Mouse (Mus musculus): ENCODE results near the gene Hspa4.

The Hspa4 gene

GRCm38 (mm10) chr11:53249686-53250085, 50.6 kb downstream of the Hspa4 start:
- no peak for DNase-seq

- DNase-seq = no peak
These were observed 54.7 kb downstream of the Hspa4 start for GRCm38 (mm10) chr11:53245561-53245960.

- DNase-seq = peak; percentile 25
These were observed 57.1 kb downstream of the Hspa4 start for GRCm38 (mm10) chr11:53243199-53243598.

- no peak for DNase-seq
These were observed 66.7 kb downstream of the Hspa4 start for GRCm38 (mm10) chr11:53233590-53233989.

- no peak for DNase-seq
These were observed 68.4 kb downstream of the Hspa4 start for GRCm38 (mm10) chr11:53231836-53232235.

GRCm38 (mm10) chr11:53229011-53229410, 71.2 kb downstream of the Hspa4 start:
- DNase-seq = no peak

- no peak for DNase-seq
These were observed 89.4 kb downstream of the Hspa4 start for GRCm38 (mm10) chr11:53210876-53211275.
